Mouse (Mus musculus): ENCODE data around the gene Prkch. TPM values are rescaled to one million over a fixed set of nuclear protein-coding genes. Genes with fewer than 3 reads are reported as not detected.
"Not testable (repeated sequence)": the region's sequence is repeated elsewhere in the genome, so short reads cannot be mapped to it uniquely, and the experiment has no call there.

Prkch gene
- 140 to 209 TPM (median 154 TPM) in 3 replicates for total RNA-seq (2017)

DNA sequence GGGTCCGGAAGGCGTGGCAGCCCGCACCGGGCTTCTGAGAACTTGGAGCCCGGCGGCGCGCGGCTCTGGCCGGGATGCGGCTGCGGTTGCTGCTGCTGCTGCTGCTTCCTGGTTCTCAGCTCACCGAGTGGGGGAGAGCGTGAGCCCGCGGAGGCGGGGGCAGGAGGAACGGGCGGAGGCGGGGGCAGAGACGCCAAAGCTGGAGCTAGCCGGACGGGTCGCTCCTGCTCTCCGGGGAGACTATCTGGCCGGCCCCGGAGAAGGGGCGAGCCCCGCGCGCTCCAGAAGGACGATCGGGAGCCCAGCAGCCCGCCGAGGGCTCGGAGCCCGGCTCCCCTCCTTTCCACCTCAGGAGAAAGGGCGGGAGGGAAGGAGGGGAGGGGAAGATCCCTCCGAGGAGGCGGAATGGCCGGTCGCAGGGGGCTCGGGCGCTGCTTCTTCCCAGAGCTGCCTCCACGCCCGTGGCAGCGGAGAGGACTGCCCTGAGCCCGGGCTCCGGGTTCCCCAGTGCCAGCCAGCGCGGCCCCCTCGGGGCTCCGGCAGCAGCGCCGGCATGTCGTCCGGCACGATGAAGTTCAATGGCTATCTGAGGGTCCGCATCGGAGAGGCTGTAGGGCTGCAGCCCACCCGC lies at the start of gene Prkch:
Gene Prkch, plus strand, starts transcription at position 187 of the 631 bp plus-strand sequence.
- ATAC-seq (replicated peaks; ENCODE audit: insufficient number of reproducible peaks, low FRiP score, low TSS enrichment, poor library complexity, severe bottlenecking), result peak; percentile 88

- ATAC-seq (replicated peaks; ENCODE audit: insufficient number of reproducible peaks, low FRiP score, low TSS enrichment, poor library complexity, severe bottlenecking), result no peak
Measured at GRCm38 (mm10) chr12:73537499-73538138, 47.0 kb upstream of the Prkch start.

GRCm38 (mm10) chr12:73538139-73538508 lies 46.5 kb upstream of the Prkch start:
- not testable (repeated sequence) for ATAC-seq (replicated peaks; ENCODE audit: insufficient number of reproducible peaks, low FRiP score, low TSS enrichment, poor library complexity, severe bottlenecking)

DNA sequence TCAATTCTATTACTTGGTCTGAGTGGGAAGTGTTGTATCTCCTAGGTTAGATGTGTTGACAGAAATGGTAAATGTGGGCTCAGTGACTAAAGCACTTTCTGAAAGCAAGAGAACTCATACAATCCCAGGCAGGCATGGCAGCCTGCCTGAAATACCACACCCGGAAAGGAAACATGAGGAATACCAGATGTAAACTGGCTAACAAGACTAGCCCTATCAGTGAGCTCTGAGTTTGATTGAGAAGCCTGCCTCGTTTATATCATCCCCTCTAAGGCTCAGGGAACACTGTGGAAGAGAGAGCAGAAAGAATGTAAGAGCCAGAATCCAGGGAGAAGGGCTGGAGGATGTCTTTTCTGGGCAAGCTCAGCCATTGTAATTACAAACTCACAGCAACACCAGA lies 45.4 kb upstream of the Prkch start:
- ATAC-seq (replicated peaks; ENCODE audit: insufficient number of reproducible peaks, low FRiP score, low TSS enrichment, poor library complexity, severe bottlenecking), result no peak

GRCm38 (mm10) chr12:73540402-73540801 lies 44.2 kb upstream of the Prkch start:
- ATAC-seq (replicated peaks; ENCODE audit: insufficient number of reproducible peaks, low FRiP score, low TSS enrichment, poor library complexity, severe bottlenecking), result no peak

DNA sequence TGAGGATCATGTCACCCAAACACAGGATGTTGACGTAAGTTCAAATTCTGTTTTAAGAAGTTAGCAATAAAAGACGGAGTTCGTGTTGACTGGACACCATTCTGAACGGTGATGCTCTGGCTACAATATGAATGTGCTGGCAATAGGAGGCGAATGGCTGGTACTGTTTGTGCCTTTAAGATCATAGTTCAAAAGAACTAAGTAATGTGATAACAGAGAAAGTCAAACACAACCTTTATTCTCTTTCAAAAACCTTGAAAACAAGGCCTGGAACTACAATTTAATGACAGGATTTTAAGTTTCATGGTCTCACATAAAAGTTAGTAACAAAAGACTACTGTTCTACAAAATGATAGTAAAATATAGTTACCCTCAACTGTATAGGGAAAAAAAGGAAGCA lies 41.4 kb upstream of the Prkch start:
- no peak for ATAC-seq (replicated peaks; ENCODE audit: insufficient number of reproducible peaks, low FRiP score, low TSS enrichment, poor library complexity, severe bottlenecking)

GRCm38 (mm10) chr12:73544736-73545671 lies 39.6 kb upstream of the Prkch start:
- no peak for ATAC-seq (replicated peaks; ENCODE audit: insufficient number of reproducible peaks, low FRiP score, low TSS enrichment, poor library complexity, severe bottlenecking)

- no peak for ATAC-seq (replicated peaks; ENCODE audit: insufficient number of reproducible peaks, low FRiP score, low TSS enrichment, poor library complexity, severe bottlenecking)
Measured at GRCm38 (mm10) chr12:73545672-73546085, 38.9 kb upstream of the Prkch start.

- no peak for ATAC-seq (replicated peaks; ENCODE audit: insufficient number of reproducible peaks, low FRiP score, low TSS enrichment, poor library complexity, severe bottlenecking)
Measured at GRCm38 (mm10) chr12:73546086-73546711, 38.4 kb upstream of the Prkch start, which contains the start of gene Tmem30b. Tmem30b (minus strand) TSS chr12:73546392.

DNA sequence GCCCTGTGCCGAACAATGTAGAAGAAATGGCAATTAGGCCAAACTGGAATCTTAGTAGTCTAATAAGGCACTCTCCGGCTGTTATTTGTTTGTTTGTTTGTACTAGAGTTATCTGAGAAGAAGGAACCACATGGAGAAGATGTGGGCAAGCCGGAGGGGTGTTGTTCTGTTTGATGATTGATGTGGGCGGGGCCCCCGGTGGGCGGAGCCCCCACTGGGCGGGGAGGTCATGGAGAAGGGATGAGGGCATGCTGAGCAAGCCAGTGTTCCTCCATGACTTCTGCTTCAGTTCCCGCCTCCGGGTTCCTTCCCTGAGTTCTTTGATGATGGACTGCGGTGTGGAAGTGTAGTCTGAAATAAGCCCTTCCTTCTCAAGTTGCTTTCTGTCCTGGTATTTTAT lies 37.0 kb upstream of the Prkch start:
- ATAC-seq (replicated peaks; ENCODE audit: insufficient number of reproducible peaks, low FRiP score, low TSS enrichment, poor library complexity, severe bottlenecking), result no peak

DNA sequence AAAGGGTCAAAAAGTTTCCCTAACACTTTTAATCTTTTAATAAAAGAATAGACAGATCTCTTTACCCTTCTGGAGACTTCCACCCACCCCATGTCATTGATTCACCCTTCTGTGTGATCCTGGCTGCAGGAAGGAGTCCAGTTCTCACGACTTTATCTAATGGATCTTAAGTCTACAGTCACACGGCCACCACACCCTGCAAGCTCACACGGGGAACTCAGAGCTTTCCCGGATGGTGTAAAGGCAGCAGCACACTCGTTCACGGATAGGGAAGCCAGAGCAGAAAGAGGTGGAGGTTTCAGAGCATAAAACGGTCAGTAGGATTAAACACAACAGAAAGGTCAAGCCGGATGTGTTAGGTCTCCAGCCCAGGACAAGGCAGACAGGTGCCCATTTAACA lies 36.3 kb upstream of the Prkch start:
- ATAC-seq (replicated peaks; ENCODE audit: insufficient number of reproducible peaks, low FRiP score, low TSS enrichment, poor library complexity, severe bottlenecking), result no peak

DNA sequence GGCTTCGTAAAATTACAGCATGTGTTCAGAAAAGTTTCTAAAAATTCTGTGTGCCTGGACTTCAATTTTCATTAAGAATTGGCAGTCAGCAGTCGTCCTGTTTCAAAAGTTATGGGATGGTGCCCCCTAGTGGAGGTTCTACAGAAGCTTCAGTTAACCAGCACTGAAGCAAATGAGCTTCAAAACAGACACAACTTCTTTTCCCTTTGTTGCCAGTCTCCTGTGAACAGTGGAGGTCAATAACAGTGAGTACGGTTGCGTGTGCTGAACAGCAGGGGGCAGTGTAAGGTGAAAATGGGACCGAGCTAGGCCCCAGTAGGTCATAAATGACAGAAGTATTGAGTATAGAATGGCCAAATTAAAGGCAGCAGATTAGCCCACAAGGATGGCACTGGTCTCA lies 30.4 kb upstream of the Prkch start:
- ATAC-seq (replicated peaks; ENCODE audit: insufficient number of reproducible peaks, low FRiP score, low TSS enrichment, poor library complexity, severe bottlenecking), result peak; percentile 60; the same call in 1 of the 2 replicates

DNA sequence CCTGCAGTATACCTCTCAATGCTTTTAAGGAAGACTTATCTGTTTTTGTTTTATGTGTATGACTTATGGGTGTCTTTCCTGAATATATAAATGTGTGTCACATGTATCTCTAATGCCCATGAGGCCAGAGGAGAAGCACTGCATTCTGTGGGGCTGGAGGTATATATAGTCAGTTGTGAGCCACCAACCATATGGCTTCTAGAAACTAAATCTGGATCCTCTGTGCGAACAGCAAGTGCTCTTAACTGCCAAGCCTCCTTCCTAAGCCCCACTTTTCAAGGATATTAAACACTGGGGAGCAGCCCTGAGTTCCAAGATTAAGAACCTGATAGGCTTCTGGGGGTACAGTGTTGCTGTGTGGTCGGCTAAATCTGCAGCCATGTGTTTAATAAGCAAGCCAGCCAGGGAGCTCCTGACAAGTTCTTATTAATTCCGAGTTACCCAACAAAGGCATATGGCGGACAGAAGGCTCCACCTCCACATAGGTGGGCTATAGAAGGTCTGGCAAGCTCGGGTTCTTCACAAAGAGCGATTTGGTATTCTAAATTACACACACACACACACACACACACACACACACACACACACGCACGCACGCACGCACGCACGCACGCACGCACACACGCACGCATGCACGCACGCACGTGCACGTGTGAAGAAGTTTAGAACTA lies 25.9 kb upstream of the Prkch start:
- ATAC-seq (replicated peaks; ENCODE audit: insufficient number of reproducible peaks, low FRiP score, low TSS enrichment, poor library complexity, severe bottlenecking), result no peak

GRCm38 (mm10) chr12:73560091-73560490 lies 24.5 kb upstream of the Prkch start:
- ATAC-seq (replicated peaks; ENCODE audit: insufficient number of reproducible peaks, low FRiP score, low TSS enrichment, poor library complexity, severe bottlenecking), result no peak

- ATAC-seq (replicated peaks; ENCODE audit: insufficient number of reproducible peaks, low FRiP score, low TSS enrichment, poor library complexity, severe bottlenecking), result not testable (repeated sequence)
Measured at GRCm38 (mm10) chr12:73563122-73563521, 21.5 kb upstream of the Prkch start.

GRCm38 (mm10) chr12:73564176-73564575 lies 20.4 kb upstream of the Prkch start:
- ATAC-seq (replicated peaks; ENCODE audit: insufficient number of reproducible peaks, low FRiP score, low TSS enrichment, poor library complexity, severe bottlenecking), result no peak

- no peak for ATAC-seq (replicated peaks; ENCODE audit: insufficient number of reproducible peaks, low FRiP score, low TSS enrichment, poor library complexity, severe bottlenecking)
Measured at GRCm38 (mm10) chr12:73564795-73565619, 19.6 kb upstream of the Prkch start.

DNA sequence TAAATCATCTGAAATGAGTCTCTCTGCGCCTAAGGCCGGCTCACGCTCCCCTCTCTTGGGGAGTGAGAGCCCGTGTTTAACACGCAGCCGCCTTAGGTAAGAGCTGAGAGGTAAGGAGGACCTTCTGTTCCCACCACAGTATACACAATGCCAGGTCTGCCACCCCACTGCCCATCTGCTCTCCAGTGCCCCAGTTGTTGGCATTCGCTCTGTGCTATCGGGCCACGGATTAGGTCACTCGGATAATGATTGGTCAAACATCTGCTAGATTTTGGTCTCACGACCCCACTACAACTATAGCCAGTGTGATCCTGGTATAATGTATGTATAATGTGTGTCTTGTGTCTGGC lies 19.0 kb upstream of the Prkch start:
- ATAC-seq (replicated peaks; ENCODE audit: insufficient number of reproducible peaks, low FRiP score, low TSS enrichment, poor library complexity, severe bottlenecking), result no peak

Measured in monocyte, adult 5-6 weeks (primary cell).